Mouse (Mus musculus): ENCODE measurements at regions not wholly inside any gene's neighbourhood (a gene's known extent, or its start where the extent isn't known, plus 50 kb on each side); places are given as distances from the start of the nearest gene placed in this dataset.

DNA sequence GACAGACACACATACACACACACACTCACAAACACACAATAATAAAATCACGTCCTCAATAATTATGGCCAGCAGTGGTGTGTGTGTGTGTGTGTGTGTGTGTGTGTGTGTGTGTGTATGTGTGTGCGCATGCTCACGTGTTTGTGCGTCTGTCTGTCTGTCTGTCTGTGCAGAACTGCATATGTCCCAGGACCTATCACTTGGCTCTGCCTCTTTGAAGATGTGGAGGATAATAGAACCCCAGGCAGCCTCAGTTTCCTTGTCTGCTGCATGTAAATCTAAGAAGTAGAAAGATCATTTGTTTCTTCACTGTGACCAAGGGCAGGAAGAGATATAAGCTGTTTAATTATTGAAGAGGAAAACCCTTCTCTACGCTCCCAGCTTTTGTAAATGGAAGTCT, 109.9 kb downstream of the Cartpt start:
- WGBS, result 81% methylated on average over 5 of the region's 5 CpGs
- Histone ChIP-seq H3K4me2 (ENCODE audit: low read depth, severe bottlenecking) (no peak overlapping the region), H3K4me3 (ENCODE audit: low read depth, low read length) (no peak overlapping the region), H3K9ac (ENCODE audit: low read length) (no peak overlapping the region), H3K36me3 (ENCODE audit: control insufficient read depth, insufficient read depth, low read length) (no peaks in the 10 kb centered on the region), H3K4me1 (ENCODE audit: control insufficient read depth, insufficient read depth, low read length) (no peaks in the 10 kb centered on the region), H3K27ac (replicated peaks; ENCODE audit: low read depth, low read length) (no peak overlapping the region), H3K27me3 (ENCODE audit: control insufficient read depth, insufficient read depth, low read length) (no peaks in the 10 kb centered on the region), H3K9me3 (ENCODE audit: control insufficient read depth, low read length) (no peaks in the 10 kb centered on the region)
- ATAC-seq (ENCODE audit: insufficient number of reproducible peaks, low FRiP score, low TSS enrichment, low read depth) (no peak), DNase-seq (ENCODE audit: low spot score) (no peak)

DNA sequence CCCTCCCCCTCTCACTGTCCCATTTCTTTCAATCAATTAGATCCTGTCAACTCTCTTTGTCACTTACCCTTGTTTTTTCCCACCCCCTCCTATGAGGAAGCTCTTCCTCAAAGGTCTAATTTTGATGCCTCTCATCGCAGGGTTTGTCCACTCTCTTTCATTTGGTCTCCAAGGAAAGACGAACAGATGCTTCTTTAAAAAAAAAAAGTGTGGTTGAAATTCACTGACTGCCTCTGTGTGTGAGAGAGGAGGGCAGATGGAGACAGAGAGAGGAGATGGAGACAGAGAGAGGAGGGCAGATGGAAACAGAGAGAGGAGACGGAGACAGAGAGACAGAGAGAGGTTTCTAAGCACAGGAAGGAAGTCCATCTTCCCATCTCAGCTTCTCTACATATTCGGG, 113.1 kb downstream of the Cartpt start:
- no peaks in the 10 kb centered on the region for H3K4me1 ChIP-seq (ENCODE audit: control insufficient read depth, insufficient read depth, low read length)
- ATAC-seq (ENCODE audit: insufficient number of reproducible peaks, low FRiP score, low TSS enrichment, low read depth) (no peak), DNase-seq (ENCODE audit: low spot score) (no peak)
- H3K4me3 ChIP-seq (ENCODE audit: low read depth, low read length), result no peak overlapping the region
- H3K4me2 ChIP-seq (ENCODE audit: low read depth, severe bottlenecking), result no peak overlapping the region
- no peaks in the 10 kb centered on the region for H3K27me3 ChIP-seq (ENCODE audit: control insufficient read depth, insufficient read depth, low read length)
- no peak overlapping the region for H3K27ac ChIP-seq (replicated peaks; ENCODE audit: low read depth, low read length)
- no peak overlapping the region for H3K9ac ChIP-seq (ENCODE audit: low read length)
- no peaks in the 10 kb centered on the region for H3K36me3 ChIP-seq (ENCODE audit: control insufficient read depth, insufficient read depth, low read length)
- 74% methylated on average over 4 of the region's 4 CpGs for WGBS
- H3K9me3 ChIP-seq (ENCODE audit: control insufficient read depth, low read length), result no peaks in the 10 kb centered on the region

DNA sequence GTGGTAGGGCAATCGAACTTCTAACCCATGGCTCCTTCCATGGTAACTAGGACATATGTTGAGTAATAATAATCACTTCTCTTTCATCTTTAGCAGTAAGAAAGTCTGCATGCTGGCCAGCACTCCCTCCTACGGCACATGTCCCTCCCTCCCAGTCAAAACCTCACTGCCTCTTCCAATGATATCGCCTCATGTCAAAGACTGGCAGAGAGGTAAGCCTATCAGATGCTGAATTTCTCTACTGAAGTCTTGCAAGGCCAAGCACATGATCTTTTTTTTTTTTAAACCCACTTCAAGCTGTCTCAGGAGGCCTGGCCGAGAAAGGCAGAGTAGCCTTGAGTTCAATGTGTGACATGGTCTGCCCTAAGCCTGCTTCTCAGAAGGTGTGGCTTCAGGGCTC, 115.5 kb downstream of the Cartpt start:
- H3K27ac ChIP-seq (replicated peaks; ENCODE audit: low read depth, low read length), result no peak overlapping the region
- no peak for ATAC-seq (ENCODE audit: insufficient number of reproducible peaks, low FRiP score, low TSS enrichment, low read depth)
- no peak for DNase-seq (ENCODE audit: low spot score)
- 78% methylated on average over 4 of the region's 4 CpGs for WGBS
- no peak overlapping the region for H3K4me3 ChIP-seq (ENCODE audit: low read depth, low read length)
- no peak overlapping the region for H3K9ac ChIP-seq (ENCODE audit: low read length)
- no peaks in the 10 kb centered on the region for H3K36me3 ChIP-seq (ENCODE audit: control insufficient read depth, insufficient read depth, low read length)
- H3K27me3 ChIP-seq (ENCODE audit: control insufficient read depth, insufficient read depth, low read length), result no peaks in the 10 kb centered on the region
- H3K4me2 ChIP-seq (ENCODE audit: low read depth, severe bottlenecking), result no peak overlapping the region
- H3K9me3 ChIP-seq (ENCODE audit: control insufficient read depth, low read length), result no peaks in the 10 kb centered on the region
- H3K4me1 ChIP-seq (ENCODE audit: control insufficient read depth, insufficient read depth, low read length), result peaks cover 14% of the 10 kb centered on the region

DNA sequence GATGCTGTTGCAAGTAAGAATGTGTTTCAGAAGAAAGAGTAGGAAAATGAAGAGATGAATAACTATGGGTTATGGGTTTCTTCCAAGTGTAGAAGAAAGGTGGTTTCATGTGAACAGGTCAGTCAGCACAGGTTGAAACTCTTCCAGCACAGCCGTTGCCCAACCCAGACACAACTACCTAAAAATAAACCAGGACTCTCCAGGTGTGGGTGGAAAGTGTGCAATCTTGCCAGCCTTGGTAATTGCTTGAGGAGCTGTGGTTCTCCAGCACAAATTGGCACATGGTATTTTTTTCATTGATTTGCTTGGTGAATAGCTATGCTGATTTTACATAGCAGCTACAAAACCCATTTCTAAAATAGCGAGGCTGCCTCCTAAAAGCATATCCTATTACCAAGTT, 116.6 kb downstream of the Cartpt start:
- H3K27ac ChIP-seq (replicated peaks; ENCODE audit: low read depth, low read length), result no peak overlapping the region
- ATAC-seq (ENCODE audit: insufficient number of reproducible peaks, low FRiP score, low TSS enrichment, low read depth) (no peak), DNase-seq (ENCODE audit: low spot score) (no peak)
- WGBS, result 87% methylated on average over 2 of the region's 2 CpGs
- H3K4me1 ChIP-seq (ENCODE audit: control insufficient read depth, insufficient read depth, low read length), result peaks cover 15% of the 10 kb centered on the region
- H3K4me3 ChIP-seq (ENCODE audit: low read depth, low read length), result no peak overlapping the region
- H3K4me2 ChIP-seq (ENCODE audit: low read depth, severe bottlenecking), result no peak overlapping the region
- H3K36me3 ChIP-seq (ENCODE audit: control insufficient read depth, insufficient read depth, low read length), result no peaks in the 10 kb centered on the region
- no peaks in the 10 kb centered on the region for H3K9me3 ChIP-seq (ENCODE audit: control insufficient read depth, low read length)
- no peaks in the 10 kb centered on the region for H3K27me3 ChIP-seq (ENCODE audit: control insufficient read depth, insufficient read depth, low read length)
- no peak overlapping the region for H3K9ac ChIP-seq (ENCODE audit: low read length)

DNA sequence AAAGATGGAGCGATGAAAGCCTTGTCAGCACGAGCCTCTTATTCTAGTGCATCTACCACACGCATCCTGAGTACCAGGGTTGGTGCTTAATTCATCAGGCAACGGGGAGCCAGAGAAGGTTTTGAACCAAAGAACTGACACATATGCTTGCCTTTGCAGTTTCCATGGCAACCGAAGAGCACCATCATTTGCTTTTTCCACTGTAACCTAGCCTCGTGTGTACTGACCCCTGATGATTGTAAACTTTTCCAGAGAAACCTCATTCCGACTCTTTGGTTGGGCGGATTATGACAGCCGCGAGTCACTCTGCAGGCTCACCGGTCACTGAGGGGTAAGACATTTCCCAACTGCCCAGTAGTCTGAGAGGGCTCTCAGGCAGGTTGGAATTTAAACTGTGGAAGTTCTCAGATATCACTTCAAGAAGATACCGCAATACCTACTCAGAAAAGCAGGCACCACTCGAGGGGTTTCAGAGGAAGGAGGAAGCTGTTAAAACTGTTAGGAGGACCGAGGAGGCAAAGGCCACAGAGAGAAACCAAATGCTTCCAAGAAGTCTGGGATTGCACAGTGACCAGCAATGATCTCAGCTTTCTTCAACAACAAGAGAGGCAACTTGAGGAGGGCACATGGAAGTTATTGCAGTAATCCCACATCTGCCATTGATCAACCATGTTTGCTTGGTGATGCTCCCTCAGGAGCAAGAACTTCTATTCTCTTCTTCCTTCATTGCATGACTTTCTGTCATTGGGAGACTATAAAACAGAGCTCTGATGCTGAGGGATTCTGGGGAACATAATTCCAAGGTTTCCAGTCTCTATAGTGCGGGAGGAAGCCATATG, 117.8 kb downstream of the Cartpt start:
- Histone ChIP-seq H3K27ac (replicated peaks; ENCODE audit: low read depth, low read length) (no peak overlapping the region), H3K4me3 (ENCODE audit: low read depth, low read length) (no peak overlapping the region), H3K27me3 (ENCODE audit: control insufficient read depth, insufficient read depth, low read length) (no peaks in the 10 kb centered on the region), H3K9me3 (ENCODE audit: control insufficient read depth, low read length) (no peaks in the 10 kb centered on the region), H3K36me3 (ENCODE audit: control insufficient read depth, insufficient read depth, low read length) (no peaks in the 10 kb centered on the region), H3K9ac (ENCODE audit: low read length) (no peak overlapping the region), H3K4me2 (ENCODE audit: low read depth, severe bottlenecking) (no peak overlapping the region), H3K4me1 (ENCODE audit: control insufficient read depth, insufficient read depth, low read length) (peaks cover 15% of the 10 kb centered on the region)
- DNase-seq (ENCODE audit: low spot score) (no peak), ATAC-seq (ENCODE audit: insufficient number of reproducible peaks, low FRiP score, low TSS enrichment, low read depth) (no peak)
- WGBS, result 81% methylated on average over 15 of the region's 15 CpGs

DNA sequence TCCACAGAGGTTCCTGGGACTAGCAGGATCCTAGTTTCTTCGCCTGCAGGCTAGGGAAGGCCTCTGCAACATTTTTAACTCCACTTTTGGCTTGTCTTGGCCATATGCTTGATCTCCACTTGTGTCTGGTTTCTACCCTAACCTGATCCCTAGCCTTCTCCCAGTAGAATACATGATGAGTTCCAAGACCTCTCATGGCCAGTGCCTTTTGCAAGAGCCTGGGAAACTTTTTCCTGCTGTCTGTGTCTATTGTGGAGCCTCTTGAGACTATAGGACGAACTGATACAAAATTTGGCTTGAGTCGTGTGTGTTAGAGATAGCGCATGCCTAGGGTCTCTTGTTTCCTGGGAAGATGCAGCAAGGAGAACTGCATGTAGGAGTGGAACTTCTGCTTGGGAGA, 119.3 kb downstream of the Cartpt start:
- DNase-seq (ENCODE audit: low spot score), result peak; percentile 22
- H3K4me1 ChIP-seq (ENCODE audit: control insufficient read depth, insufficient read depth, low read length), result peaks cover 15% of the 10 kb centered on the region
- no peaks in the 10 kb centered on the region for H3K27me3 ChIP-seq (ENCODE audit: control insufficient read depth, insufficient read depth, low read length)
- no peak overlapping the region for H3K4me3 ChIP-seq (ENCODE audit: low read depth, low read length)
- H3K9me3 ChIP-seq (ENCODE audit: control insufficient read depth, low read length), result no peaks in the 10 kb centered on the region
- no peak overlapping the region for H3K4me2 ChIP-seq (ENCODE audit: low read depth, severe bottlenecking)
- no peak overlapping the region for H3K9ac ChIP-seq (ENCODE audit: low read length)
- H3K27ac ChIP-seq (replicated peaks; ENCODE audit: low read depth, low read length), result no peak overlapping the region
- H3K36me3 ChIP-seq (ENCODE audit: control insufficient read depth, insufficient read depth, low read length), result no peaks in the 10 kb centered on the region
- 83% methylated on average over 4 of the region's 4 CpGs for WGBS
- ATAC-seq (ENCODE audit: insufficient number of reproducible peaks, low FRiP score, low TSS enrichment, low read depth), result no peak

DNA sequence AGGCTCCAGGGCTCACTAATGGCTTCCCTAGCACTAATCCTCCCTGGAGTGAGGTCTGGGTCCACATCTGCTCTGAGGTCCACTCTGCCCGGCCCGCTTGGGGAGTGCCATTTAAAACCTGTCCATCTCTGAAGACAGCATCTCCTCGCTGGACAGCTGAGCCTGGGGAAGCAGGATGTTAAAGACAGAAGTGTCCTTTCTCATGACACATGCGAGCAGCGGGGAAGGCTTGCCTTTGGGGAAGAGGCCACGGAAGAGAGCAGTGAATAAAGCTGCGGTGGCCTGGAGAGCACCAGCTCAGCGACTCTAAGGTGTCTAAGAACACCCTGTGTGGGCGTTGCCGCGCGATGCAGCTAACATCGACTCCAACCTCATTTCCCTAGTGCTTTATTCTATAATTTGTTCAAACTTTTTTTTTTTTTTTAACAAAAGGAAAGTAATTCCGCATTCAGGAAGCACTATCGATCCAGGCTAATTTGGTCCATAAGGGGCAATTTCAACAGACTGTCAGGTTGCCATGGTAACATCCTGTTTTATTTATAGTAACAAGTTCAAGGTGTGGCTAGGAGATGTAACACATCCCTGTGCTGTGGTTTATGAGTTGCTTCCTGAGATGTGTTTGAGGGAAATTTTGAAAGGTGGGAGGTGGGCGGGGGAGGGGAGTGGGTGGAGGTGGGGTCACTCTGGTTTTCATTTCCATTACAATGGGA, 120.0 kb downstream of the Cartpt start:
- 0 out of 2 replicates have a peak, but pooled peaks have one; percentile 70 for ATAC-seq (ENCODE audit: insufficient number of reproducible peaks, low FRiP score, low TSS enrichment, low read depth)
- Histone ChIP-seq H3K27ac (replicated peaks; ENCODE audit: low read depth, low read length) (no peak overlapping the region), H3K9me3 (ENCODE audit: control insufficient read depth, low read length) (no peaks in the 10 kb centered on the region), H3K4me1 (ENCODE audit: control insufficient read depth, insufficient read depth, low read length) (peaks cover 15% of the 10 kb centered on the region), H3K4me2 (ENCODE audit: low read depth, severe bottlenecking) (peak overlapping the region; percentile 18; the same call in 1 of the 2 replicates), H3K9ac (ENCODE audit: low read length) (no peak overlapping the region; the same call in 1 of the 2 replicates), H3K36me3 (ENCODE audit: control insufficient read depth, insufficient read depth, low read length) (no peaks in the 10 kb centered on the region), H3K4me3 (ENCODE audit: low read depth, low read length) (no peak overlapping the region), H3K27me3 (ENCODE audit: control insufficient read depth, insufficient read depth, low read length) (no peaks in the 10 kb centered on the region)
- WGBS, result 8% methylated on average over 16 of the region's 16 CpGs
- DNase-seq (ENCODE audit: low spot score), result peak; percentile 60

DNA sequence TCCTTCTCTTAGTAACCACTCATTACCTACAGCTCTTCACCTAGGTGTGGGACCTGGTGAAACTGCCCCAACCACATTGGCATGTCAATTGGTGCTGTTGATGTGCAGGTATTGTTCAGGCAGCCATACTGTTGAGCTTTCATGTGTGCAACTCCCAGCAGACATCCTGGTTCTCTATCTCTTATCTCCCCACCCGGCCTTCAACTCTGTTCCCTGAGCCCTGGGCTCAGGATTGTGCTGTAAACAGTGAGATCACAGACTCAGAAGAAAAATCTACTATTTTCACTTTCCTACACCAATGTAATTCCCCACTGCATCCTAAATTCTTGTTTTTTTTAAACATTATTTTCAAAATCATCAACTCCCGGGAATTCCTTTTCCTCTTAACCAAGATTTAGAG, 122.1 kb downstream of the Cartpt start:
- no peak overlapping the region for H3K4me2 ChIP-seq (ENCODE audit: low read depth, severe bottlenecking)
- peaks cover 15% of the 10 kb centered on the region for H3K4me1 ChIP-seq (ENCODE audit: control insufficient read depth, insufficient read depth, low read length)
- no peak overlapping the region for H3K4me3 ChIP-seq (ENCODE audit: low read depth, low read length)
- ATAC-seq (ENCODE audit: insufficient number of reproducible peaks, low FRiP score, low TSS enrichment, low read depth) (no peak), DNase-seq (ENCODE audit: low spot score) (no peak)
- H3K27ac ChIP-seq (replicated peaks; ENCODE audit: low read depth, low read length), result no peak overlapping the region
- H3K9ac ChIP-seq (ENCODE audit: low read length), result no peak overlapping the region
- no peaks in the 10 kb centered on the region for H3K27me3 ChIP-seq (ENCODE audit: control insufficient read depth, insufficient read depth, low read length)
- no peaks in the 10 kb centered on the region for H3K36me3 ChIP-seq (ENCODE audit: control insufficient read depth, insufficient read depth, low read length)
- H3K9me3 ChIP-seq (ENCODE audit: control insufficient read depth, low read length), result no peaks in the 10 kb centered on the region
- 86% methylated on average over 2 of the region's 2 CpGs for WGBS
